Mouse (Mus musculus): ENCODE results near the gene Adk.

Gene Adk

GRCm38 (mm10) chr14:21278907-21279535 is 226.6 kb downstream of the Adk start:
- no peak for DNase-seq

- DNase-seq = no peak
These were observed 228.1 kb downstream of the Adk start for GRCm38 (mm10) chr14:21280451-21280850.

GRCm38 (mm10) chr14:21281506-21281905 is 229.1 kb downstream of the Adk start:
- no peak for DNase-seq

GRCm38 (mm10) chr14:21284116-21284515 is 231.7 kb downstream of the Adk start:
- DNase-seq = no peak

- DNase-seq = no peak
These were observed 232.5 kb downstream of the Adk start for GRCm38 (mm10) chr14:21284847-21285246.

- DNase-seq = no peak
These were observed 233.9 kb downstream of the Adk start for GRCm38 (mm10) chr14:21286274-21286673.

GRCm38 (mm10) chr14:21287726-21288442 is 235.5 kb downstream of the Adk start:
- DNase-seq = no peak

GRCm38 (mm10) chr14:21299743-21300142 is 247.4 kb downstream of the Adk start:
- DNase-seq = no peak

- DNase-seq = peak; percentile 35 to 56
These were observed 252.4 kb downstream of the Adk start for GRCm38 (mm10) chr14:21304815-21305214.

- no peak for DNase-seq
These were observed 256.1 kb downstream of the Adk start for GRCm38 (mm10) chr14:21308349-21308936.

GRCm38 (mm10) chr14:21310530-21310929 is 258.2 kb downstream of the Adk start:
- DNase-seq = no peak

- no peak for DNase-seq
These were observed 261.4 kb downstream of the Adk start for GRCm38 (mm10) chr14:21313561-21314342.

- no peak for DNase-seq
These were observed 262.1 kb downstream of the Adk start for GRCm38 (mm10) chr14:21314466-21314865.

- no peak for DNase-seq
These were observed 282.5 kb downstream of the Adk start for GRCm38 (mm10) chr14:21334826-21335225.

GRCm38 (mm10) chr14:21335691-21336314 is 283.4 kb downstream of the Adk start:
- DNase-seq = no peak

- DNase-seq = no peak
These were observed 285.6 kb downstream of the Adk start for GRCm38 (mm10) chr14:21337948-21338347.

GRCm38 (mm10) chr14:21341195-21341594 is 288.8 kb downstream of the Adk start:
- DNase-seq = no peak

- DNase-seq = no peak
These were observed 290.6 kb downstream of the Adk start for GRCm38 (mm10) chr14:21342984-21343383.

- DNase-seq = no peak
These were observed 292.5 kb downstream of the Adk start for GRCm38 (mm10) chr14:21344896-21345295.

- DNase-seq = no peak
These were observed 296.4 kb downstream of the Adk start for GRCm38 (mm10) chr14:21348611-21349260.

GRCm38 (mm10) chr14:21351646-21352045 is 299.3 kb downstream of the Adk start:
- DNase-seq = no peak

GRCm38 (mm10) chr14:21356286-21356685 is 303.9 kb downstream of the Adk start:
- DNase-seq = no peak
